Mouse (Mus musculus) erythroblast, adult 5-6 weeks (primary cell): Measurements from ENCODE around the gene Tesc. TPM values are rescaled to one million over a fixed set of nuclear protein-coding genes. Genes with fewer than 3 reads are reported as not detected.
A peak's percentile ranks its signal among the peaks of the same experiment; 100 is the strongest.

Source experiments
- ATAC-seq: replicated peaks from 2 replicates; pipeline ENCODE4 v1.8.0; 2016; ENCODE audit warnings: moderate number of reproducible peaks, mild to moderate bottlenecking, moderate TSS enrichment, inconsistent platforms; ENCODE audit not compliant: poor library complexity, low FRiP score, severe bottlenecking
- total RNA-seq, 2 experiments: library from RNA; stranded (forward) in 1 of 2; stranded (reverse) in 1 of 2; fragments of 150-400 nt in 1 of 2; fragments of 200-764, 138-1000 nt in 1 of 2; gene quantifications; 2 replicates each; pipeline versions ENCODE4 v1.2.3 to v1.2.4; 2015 to 2017; ENCODE audit warnings: low replicate concordance in 2 of 2

Gene Tesc
- 4.6 TPM in 1 of 2 replicates, not detected in the other for total RNA-seq (2015; ENCODE audit: low replicate concordance)
- 0.56 and 2.6 TPM in 2 replicates for total RNA-seq (2017; ENCODE audit: low replicate concordance)

GRCm38 (mm10) chr5:118027698-118028190 lies at the start of gene Tesc:
TSS of gene Tesc (plus strand) at chr5:118027743.
- ATAC-seq: no peak

- no peak for ATAC-seq
These were observed 49.3 kb upstream of the Tesc start for GRCm38 (mm10) chr5:117978159-117978697.

GRCm38 (mm10) chr5:117979082-117979481 lies 48.5 kb upstream of the Tesc start:
- no peak for ATAC-seq

- no peak for ATAC-seq
These were observed 46.6 kb upstream of the Tesc start for GRCm38 (mm10) chr5:117980921-117981320.

GRCm38 (mm10) chr5:117981943-117982342 lies 45.6 kb upstream of the Tesc start:
- no peak for ATAC-seq

GRCm38 (mm10) chr5:117986327-117986726 lies 41.2 kb upstream of the Tesc start:
- ATAC-seq: no peak

GRCm38 (mm10) chr5:117987891-117988290 lies 39.7 kb upstream of the Tesc start:
- no peak for ATAC-seq

- no peak for ATAC-seq
These were observed 39.2 kb upstream of the Tesc start for GRCm38 (mm10) chr5:117988367-117988766.

- no peak for ATAC-seq
These were observed 37.8 kb upstream of the Tesc start for GRCm38 (mm10) chr5:117989773-117990172.

- no peak for ATAC-seq
These were observed 36.6 kb upstream of the Tesc start for GRCm38 (mm10) chr5:117990957-117991356.

GRCm38 (mm10) chr5:117993550-117993949 lies 34.0 kb upstream of the Tesc start:
- ATAC-seq: no peak

- ATAC-seq: no peak
These were observed 32.1 kb upstream of the Tesc start for GRCm38 (mm10) chr5:117995372-117995901.

- ATAC-seq: no peak
These were observed 31.6 kb upstream of the Tesc start for GRCm38 (mm10) chr5:117995911-117996310.

GRCm38 (mm10) chr5:117996581-117996980 lies 31.0 kb upstream of the Tesc start:
- ATAC-seq: no peak

- ATAC-seq: no peak
These were observed 30.0 kb upstream of the Tesc start for GRCm38 (mm10) chr5:117997434-117997970.

GRCm38 (mm10) chr5:117999061-117999460 lies 28.5 kb upstream of the Tesc start:
- no peak for ATAC-seq

GRCm38 (mm10) chr5:117999584-117999983 lies 28.0 kb upstream of the Tesc start:
- no peak for ATAC-seq

GRCm38 (mm10) chr5:118002059-118002458 lies 25.5 kb upstream of the Tesc start:
- ATAC-seq: peak; percentile 60

GRCm38 (mm10) chr5:118004619-118005018 lies 22.9 kb upstream of the Tesc start:
- ATAC-seq: no peak

- no peak for ATAC-seq
These were observed 21.8 kb upstream of the Tesc start for GRCm38 (mm10) chr5:118005728-118006127.

- no peak for ATAC-seq
These were observed 19.2 kb upstream of the Tesc start for GRCm38 (mm10) chr5:118008344-118008743.
